Mouse (Mus musculus) cerebellum, adult 11 months (tissue): ENCODE measurements around the gene Pnpla3.

Experiments used
- DNase-seq: peaks from one replicate; pipeline ENCODE4 v3.0.0; 2022

The Pnpla3 gene

DNA sequence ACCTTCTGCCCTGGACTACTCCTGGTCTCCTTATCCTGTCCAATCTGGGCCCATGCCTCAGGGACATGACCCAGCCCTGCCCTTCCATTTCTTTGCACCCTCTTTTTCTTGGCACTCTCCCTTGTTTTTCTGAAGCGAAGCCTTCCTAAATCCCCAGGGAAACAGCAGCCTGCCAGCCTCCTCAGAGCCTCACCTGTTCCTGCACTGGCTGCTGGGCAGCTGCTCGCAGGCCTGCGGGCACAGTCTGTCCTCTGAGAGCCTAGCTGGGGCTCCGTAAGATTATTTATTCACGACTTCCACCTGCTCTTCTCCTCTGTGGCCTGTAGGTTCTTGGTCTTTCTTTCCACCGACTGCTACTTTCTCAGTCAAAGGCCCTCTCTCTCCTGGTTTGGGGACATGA is 14.4 kb downstream of the Pnpla3 start:
- no peak for DNase-seq

GRCm38 (mm10) chr15:84183967-84184366 is 16.3 kb downstream of the Pnpla3 start:
- DNase-seq, result no peak

GRCm38 (mm10) chr15:84186196-84186595 is 18.6 kb downstream of the Pnpla3 start:
- no peak for DNase-seq

- no peak for DNase-seq
Observed at GRCm38 (mm10) chr15:84188887-84189530, 21.4 kb downstream of the Pnpla3 start.

DNA sequence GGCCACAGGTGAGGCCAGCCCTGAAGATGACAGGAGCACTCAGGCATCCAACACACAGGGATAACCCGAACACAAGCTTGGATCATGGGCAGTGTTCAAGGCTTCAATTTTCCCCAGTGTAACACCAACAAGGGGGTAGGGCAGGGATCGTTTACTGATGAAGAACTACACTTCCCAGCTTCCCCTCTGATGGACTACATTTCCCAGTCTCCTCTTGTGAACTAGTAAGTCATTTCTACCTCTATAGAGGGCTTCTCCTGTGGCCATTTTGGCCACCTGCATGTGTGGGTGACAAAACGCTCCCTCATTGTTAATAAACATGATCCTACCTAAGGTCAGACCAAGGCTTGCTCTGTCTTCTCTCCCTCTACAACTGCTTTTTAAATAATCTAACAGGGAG is 22.2 kb downstream of the Pnpla3 start:
- DNase-seq, result no peak

DNA sequence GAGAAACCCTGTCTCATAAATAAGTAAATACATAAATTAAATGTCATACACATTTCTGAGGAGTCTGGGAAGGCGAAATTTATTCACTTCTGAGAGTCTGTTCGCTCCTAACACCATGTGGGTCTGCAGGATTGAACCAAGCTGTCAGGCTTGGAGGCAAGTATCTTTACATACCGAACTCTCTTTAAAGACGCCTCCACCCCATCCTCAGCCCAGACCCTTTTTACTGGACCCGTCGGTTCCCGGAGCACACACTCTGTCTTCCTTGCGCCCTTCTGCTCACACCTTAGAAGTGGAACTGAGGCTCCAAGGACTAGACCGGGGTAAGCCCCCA is 24.1 kb downstream of the Pnpla3 start:
- no peak for DNase-seq

- DNase-seq, result peak; percentile 87
Observed at GRCm38 (mm10) chr15:84192058-84192791, 24.6 kb downstream of the Pnpla3 start, which contains the start of gene Samm50. TSS of gene Samm50 (plus strand) at chr15:84192241.

GRCm38 (mm10) chr15:84196486-84197165 is 29.0 kb downstream of the Pnpla3 start:
- no peak for DNase-seq

- DNase-seq, result no peak
Observed at GRCm38 (mm10) chr15:84207327-84207726, 39.7 kb downstream of the Pnpla3 start.

DNA sequence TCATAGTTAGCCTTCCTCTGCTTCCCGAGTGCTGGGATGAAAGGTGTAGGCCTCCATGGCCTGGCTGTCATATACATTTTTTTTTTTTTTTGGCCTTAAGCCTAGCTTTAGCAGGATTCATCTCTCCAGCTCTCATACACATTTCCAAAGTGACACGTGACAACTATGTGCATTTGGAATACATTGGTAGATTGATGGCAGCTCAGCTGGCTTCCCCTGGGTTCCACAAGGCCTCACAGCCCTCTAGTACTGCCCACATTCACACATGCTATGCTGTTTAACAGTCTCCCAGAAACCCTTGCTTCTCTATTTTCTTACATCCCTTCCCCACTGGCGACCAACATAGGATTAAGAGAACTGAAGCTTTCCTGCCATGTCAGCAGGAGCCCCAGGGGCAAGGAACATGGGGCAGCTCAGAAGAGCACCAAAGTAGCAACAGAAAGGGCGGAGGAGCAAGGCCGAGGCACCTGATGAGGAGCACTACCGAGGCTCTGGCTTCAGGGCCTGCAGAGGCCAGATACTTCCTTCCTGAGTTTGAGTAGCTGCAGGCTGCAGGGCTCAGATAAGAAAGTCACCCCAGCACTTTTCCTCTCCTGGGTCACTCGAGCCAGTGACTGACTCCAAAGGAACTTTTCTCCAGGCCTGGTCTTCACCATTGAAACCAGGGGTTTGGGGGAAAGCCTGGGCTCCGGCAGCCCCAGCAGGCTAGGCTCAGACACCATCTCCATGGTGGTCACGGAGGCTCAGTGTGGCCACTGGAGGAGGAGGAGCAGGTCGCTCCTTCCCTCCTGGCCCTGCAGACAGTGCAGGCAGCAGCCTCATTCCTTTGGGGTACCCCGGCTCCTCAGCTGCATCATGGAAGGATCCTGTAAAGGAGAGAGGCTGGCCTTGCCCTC is 42.1 kb downstream of the Pnpla3 start:
- no peak for DNase-seq

DNA sequence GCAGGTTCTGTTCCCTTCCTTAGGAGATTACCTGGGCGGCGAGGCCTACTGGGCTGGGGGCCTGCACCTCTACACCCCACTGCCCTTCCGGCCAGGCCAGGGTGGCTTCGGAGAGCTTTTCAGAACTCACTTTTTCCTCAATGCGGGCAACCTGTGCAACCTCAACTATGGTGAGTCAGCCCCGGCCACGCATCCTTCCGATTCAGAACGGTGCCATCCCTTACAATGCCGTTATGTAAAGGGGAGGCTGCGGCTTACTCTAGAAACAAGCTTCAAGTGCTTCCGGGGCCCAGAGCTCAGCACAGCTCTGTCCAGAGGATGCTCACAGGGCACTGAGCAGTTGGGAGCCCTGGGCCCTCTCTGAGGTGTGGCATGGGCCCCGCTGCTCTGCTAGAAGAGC is 42.8 kb downstream of the Pnpla3 start:
- DNase-seq, result no peak

DNA sequence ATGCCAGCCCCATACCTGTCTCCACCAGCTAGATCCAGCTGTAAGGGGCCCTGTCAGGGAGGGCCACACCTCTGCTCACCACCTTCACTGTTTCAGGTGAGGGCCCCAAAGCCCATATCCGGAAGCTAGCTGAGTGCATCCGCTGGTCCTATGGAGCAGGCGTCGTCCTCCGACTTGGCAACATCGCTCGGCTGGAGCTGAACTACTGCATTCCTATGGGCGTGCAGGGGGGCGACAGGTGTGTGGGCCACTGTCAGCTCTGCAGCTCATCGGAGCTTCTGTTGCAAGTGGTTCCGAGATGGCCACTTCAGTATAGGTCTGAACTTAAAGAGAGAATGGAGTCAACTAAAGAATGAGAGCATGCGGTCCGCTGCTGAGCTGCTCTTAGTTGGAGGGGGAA is 43.3 kb downstream of the Pnpla3 start:
- no peak for DNase-seq

DNA sequence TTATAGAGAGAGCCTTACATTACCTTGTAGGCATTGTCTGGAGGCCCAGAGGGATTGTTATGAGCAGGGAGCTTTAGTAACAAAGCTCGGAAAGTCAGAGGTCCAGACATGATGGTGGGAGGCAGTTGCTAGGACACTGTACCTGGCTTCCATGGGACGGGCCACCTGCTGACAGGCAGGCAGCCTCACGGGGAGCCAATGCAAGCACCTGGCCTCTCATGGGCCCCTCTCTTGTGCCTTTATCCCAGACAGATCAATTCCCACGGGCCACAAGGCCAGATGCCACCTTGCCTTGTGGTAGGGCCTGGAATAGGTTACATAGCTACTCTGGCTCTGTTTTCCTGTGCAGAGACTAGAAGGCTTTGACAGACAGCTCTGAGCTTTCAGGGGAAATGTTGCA is 43.9 kb downstream of the Pnpla3 start:
- no peak for DNase-seq

- DNase-seq, result peak; percentile 78
Observed at GRCm38 (mm10) chr15:84212031-84212755, 44.6 kb downstream of the Pnpla3 start.

GRCm38 (mm10) chr15:84212756-84213105 is 45.1 kb downstream of the Pnpla3 start:
- no peak for DNase-seq

DNA sequence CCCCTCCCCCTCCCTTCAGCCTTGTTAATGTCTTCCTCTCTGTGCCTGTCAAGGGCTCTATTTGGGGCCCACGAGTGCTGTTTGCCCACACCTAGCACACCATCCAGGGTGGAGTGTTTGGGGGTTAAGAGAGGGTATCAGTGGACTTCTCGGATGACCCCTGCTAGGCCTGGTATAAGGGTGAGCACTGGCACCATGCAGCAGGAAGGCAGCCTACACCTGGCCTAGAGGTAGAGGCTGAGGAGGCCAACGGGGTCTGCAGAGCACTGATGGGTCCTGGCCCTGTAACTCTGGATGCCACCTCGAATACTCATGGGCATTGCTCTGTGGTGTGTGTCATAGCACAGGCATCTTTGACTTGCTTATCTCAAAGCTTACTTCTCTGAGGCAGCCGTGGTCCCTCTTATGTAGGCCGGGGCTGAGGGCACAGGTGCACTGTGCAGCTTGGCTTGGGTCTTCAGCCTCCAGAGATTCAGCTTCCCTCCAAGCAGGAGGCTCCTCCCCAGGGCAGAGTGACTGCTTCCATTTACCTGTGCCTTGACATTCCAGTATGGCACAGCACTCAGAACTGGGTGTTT is 45.6 kb downstream of the Pnpla3 start:
- no peak for DNase-seq

- no peak for DNase-seq
Observed at GRCm38 (mm10) chr15:84214476-84214875, 46.8 kb downstream of the Pnpla3 start.

DNA sequence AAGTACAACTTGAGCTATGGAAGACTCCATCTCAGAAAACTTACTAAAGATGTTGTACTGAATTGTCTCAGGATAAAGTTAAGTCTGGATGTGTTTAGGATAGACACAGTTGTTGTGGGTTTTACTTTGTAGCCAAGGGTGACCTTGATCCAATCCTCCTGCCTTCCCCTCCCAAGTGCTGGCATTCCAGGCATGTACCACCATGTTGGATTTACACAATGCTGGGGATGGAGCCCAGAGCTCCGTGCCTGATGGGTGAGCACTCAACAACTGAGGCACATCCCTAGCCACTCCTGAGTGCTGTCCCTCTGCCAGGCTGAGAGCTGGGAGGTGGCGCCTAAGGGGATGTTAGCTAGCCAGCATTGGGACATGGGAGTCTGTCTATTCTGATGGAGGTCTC is 47.6 kb downstream of the Pnpla3 start:
- DNase-seq, result no peak

DNA sequence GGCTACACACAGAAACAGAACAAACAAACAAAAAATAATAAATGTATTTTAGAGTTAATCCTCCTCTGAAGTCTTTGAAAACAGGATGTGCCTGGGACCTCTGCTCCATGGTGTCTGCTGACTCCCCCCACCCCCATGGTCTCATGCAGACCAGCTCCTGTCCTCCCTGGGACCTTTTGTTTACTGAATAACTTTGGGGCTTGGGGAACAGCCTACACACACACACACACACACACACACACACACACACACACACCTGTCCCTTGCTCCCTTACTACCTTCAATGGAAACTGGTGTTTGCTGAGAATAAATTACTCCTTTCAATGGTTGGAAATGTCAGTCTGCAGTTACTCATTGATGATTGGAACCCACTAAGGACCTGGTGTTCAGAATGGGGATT is 48.4 kb downstream of the Pnpla3 start:
- DNase-seq, result no peak

DNA sequence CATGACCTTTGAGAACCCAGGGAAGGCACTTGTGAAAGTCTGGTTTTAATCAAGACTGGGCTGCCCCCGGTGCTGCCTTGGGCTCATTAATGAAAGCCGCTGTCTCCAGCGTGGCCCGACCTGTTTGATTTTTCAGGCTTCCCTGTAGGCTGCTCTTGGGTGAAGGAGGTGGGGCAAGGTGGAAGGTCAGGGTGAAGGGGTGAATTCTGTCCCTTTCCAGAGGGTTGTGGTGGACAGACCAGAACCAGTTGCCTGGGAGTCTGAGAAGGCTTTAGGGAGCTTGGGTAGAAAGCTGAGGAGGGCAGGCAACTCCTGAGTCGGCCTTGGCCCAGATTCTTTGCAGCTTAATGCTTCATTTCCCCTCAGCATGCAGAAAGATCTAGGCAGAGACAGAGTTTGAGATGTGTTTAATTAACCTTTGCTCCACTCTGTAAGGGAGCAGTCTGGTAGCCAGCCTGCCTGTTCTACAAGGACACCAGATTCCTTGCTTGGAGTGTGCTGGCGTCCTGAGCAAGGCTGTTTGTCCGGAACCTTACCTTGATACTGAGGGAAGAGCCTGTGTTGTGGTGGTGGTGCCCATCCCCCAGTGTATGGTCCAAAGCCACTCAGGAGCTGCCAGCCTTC is 48.9 kb downstream of the Pnpla3 start:
- DNase-seq, result no peak

- DNase-seq, result no peak
Observed at GRCm38 (mm10) chr15:84217969-84218782, 50.5 kb downstream of the Pnpla3 start.
